Mouse (Mus musculus): ENCODE data around the gene Sspn.

DNA sequence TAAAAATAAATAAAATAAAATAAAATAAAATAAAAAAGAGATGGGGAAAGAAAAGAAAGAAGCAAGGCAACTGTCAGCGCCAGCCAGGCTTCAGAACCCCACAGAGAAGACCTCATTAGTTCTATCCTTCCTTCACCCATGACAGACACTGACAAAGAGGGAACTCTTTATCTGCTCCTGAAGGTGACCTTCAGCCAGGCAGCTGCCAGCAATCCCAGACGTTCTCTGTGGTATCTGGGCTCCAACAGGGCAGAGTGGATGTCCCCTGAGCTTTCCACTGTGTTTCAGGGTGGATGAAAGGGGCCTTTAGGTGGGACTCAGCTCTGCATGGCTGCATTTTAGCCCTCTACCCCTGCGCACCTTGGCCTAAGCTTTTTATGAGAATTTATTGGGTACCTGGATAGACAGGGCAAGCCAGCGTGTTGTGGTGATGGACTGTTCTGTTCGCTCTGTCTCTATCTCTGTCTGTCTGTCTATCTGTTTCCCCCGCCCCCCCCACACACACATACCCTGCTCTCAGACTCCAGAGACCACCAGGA lies 26.1 kb downstream of the Sspn start:
- TF ChIP-seq POLR2A (IDR thresholded peaks at IDR 0.05; ENCODE audit: insufficient read depth, low read length) = no peak
- no peak for TF ChIP-seq CTCF (IDR thresholded peaks at IDR 0.05; ENCODE audit: low read depth, low read length)

Measured in ES-Bruce4 (cell line).